Mouse (Mus musculus) kidney, adult 2 months (tissue): Measurements from ENCODE around the gene Olfr609. TPM values are rescaled to one million over a fixed set of nuclear protein-coding genes. Genes with fewer than 3 reads are reported as not detected.
A peak's percentile ranks its signal among the peaks of the same experiment; 100 is the strongest.
"Not testable (repeated sequence)": the region's sequence is repeated elsewhere in the genome, so short reads cannot be mapped to it uniquely, and the experiment has no call there.

ENCODE experiments used
- DNase-seq: peaks from one replicate; pipeline ENCODE4 v3.0.0; 2021
- H3K27ac ChIP-seq: fragments of 200-500 bp; 2 replicates; pipeline ENCODE4 v1.5.1; 2012; ENCODE audit warnings: low read depth, low read length, control low read depth, inconsistent platforms; ENCODE audit not compliant: insufficient read depth
- H3K27me3 ChIP-seq: fragments of 200-500 bp; replicated peaks from 2 replicates; pipeline ENCODE4 v1.6.1; 2012; ENCODE audit warnings: mild to moderate bottlenecking, moderate library complexity, low read length, inconsistent platforms; ENCODE audit not compliant: control insufficient read depth, insufficient read depth
- H3K36me3 ChIP-seq: fragments of 200-500 bp; 2 replicates; pipeline ENCODE4 v1.6.1; 2012; ENCODE audit warnings: mild to moderate bottlenecking, moderate library complexity, low read length, inconsistent platforms; ENCODE audit not compliant: control insufficient read depth, insufficient read depth
- H3K4me1 ChIP-seq: fragments of 200-500 bp; 2 replicates; pipeline ENCODE4 v1.6.1; 2011; ENCODE audit warnings: low read length; ENCODE audit not compliant: control insufficient read depth, insufficient read depth
- H3K4me3 ChIP-seq: fragments of 200-500 bp; 2 replicates; pipeline ENCODE4 v1.5.1; 2011; ENCODE audit warnings: mild to moderate bottlenecking, low read depth, low read length, control low read depth; ENCODE audit not compliant: insufficient read depth
- CTCF ChIP-seq: fragments of 200-500 bp; conservative IDR thresholded peaks from 2 replicates; pipeline ENCODE4 v1.5.1; 2011; ENCODE audit warnings: low read depth, mild to moderate bottlenecking, control low read depth, low read length, moderate library complexity, mixed read lengths; ENCODE audit not compliant: insufficient read depth, insufficient read length
- POLR2A ChIP-seq: fragments of 200-500 bp; IDR thresholded peaks from one replicate; pipeline ENCODE4 v1.6.1; 2011; ENCODE audit warnings: low read depth, low read length, control low read depth
- WGBS: fragments of 180-500 bp; shearing (Covaris S2); methylation state at CpG from one replicate; pipeline ENCODE4 v1.1.7; 2018; 5-methylcytosine and 5-hydroxymethylcytosine counted together
- polyA plus RNA-seq: library from polyadenylated mRNA; depleted of rRNA; stranded (reverse); fragments of >200 nt; gene quantifications from 2 replicates; pipeline ENCODE4 v1.2.3, GENCODE M21; 2012; rRNA removed

Gene Olfr609
- not detected in 2 replicates for polyA plus RNA-seq

DNA sequence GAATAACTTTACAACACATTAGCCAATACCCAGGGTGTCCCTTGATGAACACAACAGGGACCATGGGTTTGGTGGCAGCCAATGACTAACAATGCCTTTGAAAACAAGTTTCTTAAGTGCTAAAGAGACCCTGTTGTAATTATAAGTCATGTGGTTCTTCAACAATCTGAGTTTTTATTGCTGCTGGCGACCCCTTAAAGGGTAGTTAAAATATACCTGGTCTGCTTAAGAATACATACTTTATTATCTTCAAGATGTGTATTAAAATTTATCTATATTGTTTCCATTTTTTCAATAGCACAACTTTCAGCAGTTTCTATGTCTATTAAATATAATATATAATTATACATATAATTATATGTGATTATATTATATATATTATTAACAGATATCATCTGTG, at the start of gene Olfr609:
TSS of gene Olfr609 (minus strand) at position 101 of the 400 bp plus-strand sequence.
- no peak within 1 kb of the TSS for H3K4me3 ChIP-seq
- TF ChIP-seq CTCF: no peak
- no peak for TF ChIP-seq POLR2A
- no peak for DNase-seq
- no peak within 1 kb of the TSS for H3K27ac ChIP-seq
- H3K27me3 ChIP-seq: no peaks in the 10 kb centered on the region
- H3K4me1 ChIP-seq: no peaks in the 10 kb centered on the region
- whole genome bisulfite sequencing: 43% methylated on average over 1 of the region's 1 CpGs
- H3K36me3 ChIP-seq: no peaks in the 10 kb centered on the region

- DNase-seq, H3K36me3 ChIP-seq, H3K4me1 ChIP-seq, H3K27ac ChIP-seq, H3K27me3 ChIP-seq, H3K4me3 ChIP-seq: not testable (repeated sequence)
- WGBS: 79% methylated on average over 2 of the region's 2 CpGs
These were observed 44.8 kb upstream of the Olfr609 start, which contains the start of gene Olfr612 for GRCm38 (mm10) chr7:103542617-103543016. TSS of gene Olfr612 (minus strand) at chr7:103542717.

DNA sequence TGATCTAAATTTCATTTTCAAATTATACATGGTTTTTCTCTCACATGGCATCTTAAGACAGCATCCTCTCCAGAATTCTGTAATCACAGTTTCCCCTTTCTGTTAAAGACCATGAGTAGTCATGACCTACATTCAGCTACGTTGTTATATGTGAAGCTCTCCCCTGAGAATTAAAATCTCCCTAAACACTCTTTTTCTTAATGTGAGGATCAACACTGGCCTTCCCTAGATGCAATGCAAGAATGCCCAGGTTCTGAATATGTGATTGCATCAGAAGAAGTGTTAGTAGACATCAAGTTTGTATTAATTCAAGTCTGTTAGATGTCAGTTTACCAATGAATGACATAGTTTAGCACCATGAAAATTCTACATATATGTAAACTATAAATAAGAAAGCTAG, 22.9 kb upstream of the Olfr609 start, which contains the start of gene Olfr611:
TSS of gene Olfr611 (minus strand) at position 101 of the 400 bp plus-strand sequence.
- H3K27ac ChIP-seq, H3K27me3 ChIP-seq, H3K36me3 ChIP-seq, DNase-seq, H3K4me1 ChIP-seq, H3K4me3 ChIP-seq: not testable (repeated sequence)
- 67% methylated on average over 1 of the region's 1 CpGs for WGBS

DNA sequence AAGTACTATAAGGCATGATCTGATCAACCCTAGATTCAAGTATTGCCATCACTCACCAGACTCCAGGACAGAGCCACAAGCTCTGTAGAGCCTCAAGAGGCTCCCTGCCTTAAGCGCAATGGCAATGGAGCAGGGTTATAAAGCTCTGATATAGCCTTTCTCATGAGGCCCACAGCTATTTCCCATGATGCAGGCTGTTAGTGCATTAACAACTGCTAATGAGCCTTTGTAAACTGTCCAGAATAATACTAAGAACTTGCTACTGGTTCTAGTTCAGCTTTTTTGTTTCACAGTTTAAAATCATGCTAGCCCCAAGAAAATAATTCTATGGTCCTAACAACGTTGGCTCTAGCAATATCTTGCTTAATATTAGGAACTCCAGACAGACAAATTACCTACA, 14.2 kb upstream of the Olfr609 start, which contains the start of gene Olfr610:
TSS of gene Olfr610 (minus strand) at position 101 of the 400 bp plus-strand sequence.
- Histone ChIP-seq H3K36me3 (no peaks in the 10 kb centered on the region), H3K4me1 (no peaks in the 10 kb centered on the region), H3K27me3 (no peaks in the 10 kb centered on the region), H3K27ac (no peak within 1 kb of the TSS), H3K4me3 (no peak within 1 kb of the TSS)
- TF ChIP-seq POLR2A (no peak), CTCF (no peak)
- no peak for DNase-seq
- 85% methylated on average over 2 of the region's 2 CpGs for WGBS

DNA sequence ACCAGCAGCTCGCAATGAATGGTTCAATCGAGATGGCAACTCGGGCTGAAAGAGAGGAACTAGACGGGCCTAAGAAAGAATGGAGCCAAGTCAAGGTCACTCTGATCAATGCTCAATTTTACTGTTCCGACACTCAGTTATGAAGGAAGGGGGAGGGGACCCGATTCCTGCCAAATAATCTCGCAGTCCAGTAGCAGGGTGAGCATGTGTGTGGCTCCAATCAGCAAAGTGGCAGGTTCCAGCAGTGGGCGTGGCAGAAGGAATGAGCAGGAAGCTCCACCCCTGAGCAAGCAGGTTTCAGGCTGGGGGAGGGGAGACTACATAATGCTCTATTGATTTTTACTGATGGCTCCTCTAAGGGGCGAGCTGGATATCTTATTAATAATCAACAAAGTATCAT, 20.8 kb downstream of the Olfr609 start:
- H3K36me3 ChIP-seq, H3K27ac ChIP-seq, H3K4me1 ChIP-seq, H3K27me3 ChIP-seq, H3K4me3 ChIP-seq: not testable (repeated sequence)
- DNase-seq: peak; percentile 12
- 76% methylated on average over 9 of the region's 9 CpGs for WGBS

DNA sequence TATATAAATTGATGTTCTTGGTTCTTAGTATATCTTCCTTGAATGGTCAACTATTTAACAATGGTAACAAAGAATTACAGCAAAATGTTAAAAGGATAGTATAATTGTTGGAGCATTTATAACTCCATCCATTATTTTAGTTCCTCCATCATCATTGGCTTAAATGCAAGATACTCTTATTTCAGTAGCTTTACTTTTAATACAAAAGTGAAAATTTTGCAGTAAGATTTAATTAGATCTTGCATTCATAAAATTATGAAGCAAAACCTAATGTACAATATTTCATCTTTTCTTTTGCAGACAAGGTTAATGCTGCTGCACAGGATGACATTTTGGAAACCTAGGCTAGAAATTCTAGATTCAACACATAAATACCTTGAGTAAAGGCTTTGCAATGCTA, 28.3 kb downstream of the Olfr609 start, which contains the start of gene Olfr608:
TSS of gene Olfr608 (plus strand) at position 301 of the 400 bp plus-strand sequence.
- no peak for DNase-seq
- Histone ChIP-seq H3K27me3 (no peaks in the 10 kb centered on the region), H3K27ac (no peak within 1 kb of the TSS), H3K4me1 (no peaks in the 10 kb centered on the region), H3K36me3 (no peaks in the 10 kb centered on the region), H3K4me3 (no peak within 1 kb of the TSS)
- TF ChIP-seq POLR2A (no peak), CTCF (no peak)

DNA sequence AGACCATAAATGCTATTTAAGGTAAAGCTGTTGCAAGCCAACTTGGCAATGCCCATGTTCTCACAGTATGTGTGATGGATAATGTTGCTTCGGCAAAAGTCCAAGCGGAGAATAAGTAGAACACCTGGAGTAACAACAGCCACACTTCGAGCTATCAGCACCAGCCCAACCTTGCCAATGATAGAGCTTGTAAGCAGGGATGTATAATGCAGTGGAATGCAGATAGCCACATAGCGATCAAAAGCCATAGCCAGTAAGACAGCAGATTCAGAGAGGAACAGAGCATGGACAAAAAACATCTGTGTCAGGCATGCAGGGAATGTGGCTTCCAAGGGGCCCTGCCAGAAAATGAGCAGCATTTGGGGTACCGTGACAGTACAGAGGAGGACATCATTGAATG, 37.3 kb downstream of the Olfr609 start:
- H3K4me3 ChIP-seq: no peak overlapping the region
- 91% methylated on average over 5 of the region's 5 CpGs for WGBS
- DNase-seq: no peak
- no peaks in the 10 kb centered on the region for H3K36me3 ChIP-seq
- no peaks in the 10 kb centered on the region for H3K4me1 ChIP-seq
- TF ChIP-seq CTCF (no peak), POLR2A (no peak)
- H3K27ac ChIP-seq: no peak overlapping the region
- no peaks in the 10 kb centered on the region for H3K27me3 ChIP-seq

- Histone ChIP-seq H3K27me3 (no peaks in the 10 kb centered on the region), H3K4me1 (no peaks in the 10 kb centered on the region), H3K4me3 (no peak within 1 kb of the TSS), H3K27ac (no peak within 1 kb of the TSS), H3K36me3 (no peaks in the 10 kb centered on the region)
- WGBS: 91% methylated on average over 2 of the region's 2 CpGs
- no peak for DNase-seq
- TF ChIP-seq POLR2A (no peak), CTCF (no peak)
These were observed 49.1 kb downstream of the Olfr609 start, which contains the start of gene Olfr606 for GRCm38 (mm10) chr7:103448746-103449145. TSS of gene Olfr606 (plus strand) at chr7:103449046.
